Mouse (Mus musculus) frontal cortex, adult (tissue): ENCODE data around the gene Smad6.

Source experiments
- ATAC-seq: cut with Nextera tagmentation; 2 replicates; pipeline ENCODE4 v1.9.2; 2017; ENCODE audit warnings: mild to moderate bottlenecking, moderate library complexity, mixed read lengths; ENCODE audit not compliant: low TSS enrichment

Gene Smad6

DNA sequence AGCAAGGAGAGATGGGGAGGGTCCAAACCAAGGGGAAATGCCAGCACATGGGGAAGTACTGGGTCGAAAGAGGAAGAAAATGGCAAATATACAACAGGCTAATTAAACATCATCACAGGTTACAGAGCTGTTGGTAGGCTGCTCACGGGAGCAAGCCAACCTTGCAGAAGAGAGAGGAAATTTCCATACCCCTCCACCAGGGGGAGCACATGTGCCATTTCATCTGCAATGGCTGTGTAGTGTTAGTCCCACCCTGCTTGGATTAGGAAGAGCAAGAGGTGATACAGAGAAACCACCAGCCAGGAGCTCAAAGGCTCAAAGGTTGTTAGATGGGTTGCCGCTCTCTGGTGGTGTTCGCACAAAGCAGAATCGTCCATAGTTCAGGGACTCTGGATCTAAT is 105.9 kb downstream of the Smad6 start:
- ATAC-seq: no peak

DNA sequence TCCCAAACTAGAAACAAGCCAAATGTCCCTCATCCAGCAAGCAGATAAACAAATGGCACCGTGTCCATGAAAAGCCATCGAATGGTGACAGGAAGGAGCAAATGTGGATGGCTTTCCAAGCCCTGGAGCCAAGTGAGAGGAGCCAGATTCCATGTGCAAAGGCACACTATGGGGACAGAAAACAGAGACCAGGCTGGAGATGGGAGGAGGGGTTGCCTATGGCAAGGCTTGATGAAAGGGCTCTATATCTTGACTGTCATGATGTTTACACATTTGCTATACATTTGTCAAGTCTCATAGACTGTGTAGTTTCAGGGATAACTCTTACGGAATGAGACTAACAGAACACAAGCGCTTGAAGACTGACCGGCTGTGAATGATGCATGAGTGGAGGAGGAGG is 106.9 kb downstream of the Smad6 start:
- ATAC-seq: no peak

DNA sequence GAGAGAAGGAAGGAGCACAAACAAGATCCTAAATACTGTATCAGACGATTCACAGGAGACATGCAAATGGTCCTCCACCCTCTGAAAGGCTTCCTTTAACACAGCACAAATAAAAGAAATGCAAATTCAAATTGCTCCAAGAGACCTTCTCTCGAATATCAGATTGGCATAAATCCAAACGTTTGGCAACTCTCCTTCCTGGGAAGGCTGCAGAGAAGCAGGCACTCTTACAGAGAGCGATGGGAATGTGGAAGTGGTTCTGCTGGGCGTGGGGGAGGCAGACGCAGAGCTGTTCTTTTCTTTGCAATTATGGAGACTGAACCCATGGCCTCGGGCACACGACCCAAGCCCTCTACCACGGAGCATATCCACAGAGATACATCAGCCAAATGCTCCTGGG is 109.8 kb downstream of the Smad6 start:
- ATAC-seq: no peak

- peak; percentile 82 for ATAC-seq
Measured at GRCm38 (mm10) chr9:63909618-63910017, 112.2 kb downstream of the Smad6 start.

GRCm38 (mm10) chr9:63904543-63904942 is 117.3 kb downstream of the Smad6 start:
- ATAC-seq: no peak
